Mouse (Mus musculus) kidney, embryonic 14.5 days (tissue): ENCODE results near the gene Sf3a1. TPM values are rescaled to one million over a fixed set of nuclear protein-coding genes. Genes with fewer than 3 reads are reported as not detected.
A peak's percentile ranks its signal among the peaks of the same experiment; 100 is the strongest.

Experiments used
- ATAC-seq: fragments of 200-750 bp; cut with Nextera tagmentation; 2 replicates; pipeline ENCODE4 v1.8.0; 2017; ENCODE audit warnings: moderate number of reproducible peaks, mild to moderate bottlenecking, moderate TSS enrichment, moderate library complexity; ENCODE audit not compliant: low FRiP score, low TSS enrichment
- H3K27ac ChIP-seq: fragments of 300-500 bp; sonication (generic); 2 replicates; pipeline ENCODE4 v1.5.1; 2014; ENCODE audit warnings: low read depth, mild to moderate bottlenecking, low read length, moderate library complexity, mixed read lengths
- H3K27me3 ChIP-seq: fragments of 300-500 bp; sonication (generic); 2 replicates; pipeline ENCODE4 v1.6.1; 2014; ENCODE audit warnings: mild to moderate bottlenecking, low read length; ENCODE audit not compliant: control insufficient read depth, insufficient read depth
- H3K36me3 ChIP-seq: fragments of 300-500 bp; sonication (generic); 2 replicates; pipeline ENCODE4 v1.6.1; 2014; ENCODE audit warnings: low read length, mixed read lengths; ENCODE audit not compliant: control insufficient read depth, insufficient read depth
- H3K4me1 ChIP-seq: fragments of 300-500 bp; sonication (generic); 2 replicates; pipeline ENCODE4 v1.6.1; 2014; ENCODE audit warnings: low read length, mixed read lengths; ENCODE audit not compliant: control insufficient read depth, insufficient read depth
- H3K4me2 ChIP-seq: fragments of 300-500 bp; sonication (generic); replicated peaks from 2 replicates; pipeline ENCODE4 v1.6.1; 2014; ENCODE audit warnings: low read depth, mild to moderate bottlenecking, low read length
- H3K4me3 ChIP-seq: fragments of 300-500 bp; sonication (generic); 2 replicates; pipeline ENCODE4 v1.5.1; 2014; ENCODE audit warnings: mild to moderate bottlenecking, low read length
- H3K9ac ChIP-seq: fragments of 300-500 bp; sonication (generic); 2 replicates; pipeline ENCODE4 v1.6.1; 2014; ENCODE audit warnings: low read depth, mild to moderate bottlenecking, low read length, moderate library complexity
- H3K9me3 ChIP-seq: fragments of 300-500 bp; sonication (generic); 2 replicates; pipeline ENCODE4 v1.6.1; 2016; ENCODE audit warnings: low read length; ENCODE audit not compliant: control insufficient read depth
- WGBS: fragments of 180-500 bp; shearing (Covaris S2); extraction: QIAGEN DNeasy Blood & Tissue Kit; methylation state at CpG from one replicate; pipeline ENCODE4 v1.1.7; 2014; 5-methylcytosine and 5-hydroxymethylcytosine counted together
- polyA plus RNA-seq: library from polyadenylated mRNA; unstranded; fragments of >200 nt; fragmentation: Nextera tagmentation; extraction: Ambion mirVana; gene quantifications from 2 replicates; pipeline ENCODE4 v1.2.1, GENCODE M21; 2014

The Sf3a1 gene
- polyA plus RNA-seq, 1 experiment from 2014 or later, result 72.5 TPM

GRCm38 (mm10) chr11:4214572-4214971 is 54.4 kb downstream of the Sf3a1 start:
- Histone ChIP-seq H3K36me3 (peaks cover 54% of the 10 kb centered on the region), H3K4me1 (no peaks in the 10 kb centered on the region), H3K9ac (no peak overlapping the region), H3K27me3 (0 out of 2 replicates have a peak, but pooled peaks cover 7% of the 10 kb centered on the region), H3K27ac (no peak overlapping the region), H3K4me3 (no peak overlapping the region), H3K9me3 (no peaks in the 10 kb centered on the region), H3K4me2 (no peak overlapping the region)
- WGBS, result 97% methylated on average over 14 of the region's 14 CpGs
- no peak for ATAC-seq

- H3K36me3 ChIP-seq, result peaks cover 49% of the 10 kb centered on the region
- H3K27me3 ChIP-seq, result 0 out of 2 replicates have a peak, but pooled peaks cover 7% of the 10 kb centered on the region
- no peak overlapping the region for H3K4me3 ChIP-seq
- no peak overlapping the region for H3K9ac ChIP-seq
- no peaks in the 10 kb centered on the region for H3K9me3 ChIP-seq
- no peaks in the 10 kb centered on the region for H3K4me1 ChIP-seq
- 83% methylated on average over 10 of the region's 10 CpGs for WGBS
- H3K27ac ChIP-seq, result no peak overlapping the region
- no peak overlapping the region for H3K4me2 ChIP-seq
- no peak for ATAC-seq
Observed at GRCm38 (mm10) chr11:4215061-4215460, 54.9 kb downstream of the Sf3a1 start.

GRCm38 (mm10) chr11:4216248-4217000 is 56.3 kb downstream of the Sf3a1 start:
- 84% methylated on average over 9 of the region's 9 CpGs for WGBS
- Histone ChIP-seq H3K4me1 (no peaks in the 10 kb centered on the region), H3K27me3 (0 out of 2 replicates have a peak, but pooled peaks cover 7% of the 10 kb centered on the region), H3K4me2 (no peak overlapping the region), H3K27ac (no peak overlapping the region), H3K9ac (no peak overlapping the region), H3K4me3 (no peak overlapping the region), H3K9me3 (no peaks in the 10 kb centered on the region), H3K36me3 (peaks cover 42% of the 10 kb centered on the region)
- ATAC-seq, result no peak

GRCm38 (mm10) chr11:4217914-4218629 is 57.9 kb downstream of the Sf3a1 start, which contains the start of gene Castor1:
TSS of gene Castor1 (plus strand) at chr11:4218225.
- WGBS, result 1% methylated on average over 54 of the region's 56 CpGs
- Histone ChIP-seq H3K4me2 (peak within 1 kb of the TSS; percentile 89), H3K4me1 (no peaks in the 10 kb centered on the region), H3K27me3 (0 out of 2 replicates have a peak, but pooled peaks cover 7% of the 10 kb centered on the region), H3K36me3 (peaks cover 26% of the 10 kb centered on the region), H3K27ac (no peak within 1 kb of the TSS), H3K9ac (peak within 1 kb of the TSS; percentile 54), H3K9me3 (no peaks in the 10 kb centered on the region), H3K4me3 (peak within 1 kb of the TSS; percentile 37)
- ATAC-seq, result peak; percentile 90

- Histone ChIP-seq H3K9ac (peak overlapping the region; percentile 54; the same call in 1 of the 2 replicates), H3K4me3 (peak overlapping the region; percentile 37), H3K36me3 (peaks cover 20% of the 10 kb centered on the region), H3K9me3 (no peaks in the 10 kb centered on the region), H3K4me2 (peak overlapping the region; percentile 89), H3K4me1 (0 out of 2 replicates have a peak, but pooled peaks cover under 1% of the 10 kb centered on the region), H3K27me3 (0 out of 2 replicates have a peak, but pooled peaks cover 7% of the 10 kb centered on the region), H3K27ac (no peak overlapping the region)
- no peak for ATAC-seq
- WGBS, result 6% methylated on average over 6 of the region's 6 CpGs
Observed at GRCm38 (mm10) chr11:4218637-4219036, 58.5 kb downstream of the Sf3a1 start.

GRCm38 (mm10) chr11:4219317-4219751 is 59.2 kb downstream of the Sf3a1 start:
- no peaks in the 10 kb centered on the region for H3K9me3 ChIP-seq
- H3K4me3 ChIP-seq, result no peak overlapping the region
- 19% methylated on average over 2 of the region's 2 CpGs for WGBS
- no peak overlapping the region; the same call in 1 of the 2 replicates for H3K4me2 ChIP-seq
- no peak overlapping the region for H3K27ac ChIP-seq
- H3K36me3 ChIP-seq, result peaks cover 14% of the 10 kb centered on the region
- H3K4me1 ChIP-seq, result 0 out of 2 replicates have a peak, but pooled peaks cover 4% of the 10 kb centered on the region
- H3K27me3 ChIP-seq, result 0 out of 2 replicates have a peak, but pooled peaks cover 7% of the 10 kb centered on the region
- ATAC-seq, result peak; percentile 18; the same call in 1 of the 2 replicates
- H3K9ac ChIP-seq, result no peak overlapping the region

GRCm38 (mm10) chr11:4219908-4220307 is 59.8 kb downstream of the Sf3a1 start:
- H3K4me1 ChIP-seq, result 0 out of 2 replicates have a peak, but pooled peaks cover 4% of the 10 kb centered on the region
- no peak for ATAC-seq
- H3K4me2 ChIP-seq, result no peak overlapping the region
- 62% methylated on average over 9 of the region's 9 CpGs for WGBS
- H3K4me3 ChIP-seq, result no peak overlapping the region
- no peak overlapping the region for H3K27ac ChIP-seq
- H3K9ac ChIP-seq, result no peak overlapping the region
- no peaks in the 10 kb centered on the region for H3K9me3 ChIP-seq
- H3K27me3 ChIP-seq, result 0 out of 2 replicates have a peak, but pooled peaks cover 7% of the 10 kb centered on the region
- H3K36me3 ChIP-seq, result peaks cover 8% of the 10 kb centered on the region

- no peak overlapping the region for H3K9ac ChIP-seq
- 0 out of 2 replicates have a peak, but pooled peaks cover 4% of the 10 kb centered on the region for H3K4me1 ChIP-seq
- 53% methylated on average over 28 of the region's 28 CpGs for WGBS
- ATAC-seq, result no peak
- H3K4me2 ChIP-seq, result no peak overlapping the region
- 0 out of 2 replicates have a peak, but pooled peaks cover 7% of the 10 kb centered on the region for H3K27me3 ChIP-seq
- H3K9me3 ChIP-seq, result no peaks in the 10 kb centered on the region
- H3K36me3 ChIP-seq, result peaks cover under 1% of the 10 kb centered on the region; the same call in 1 of the 2 replicates
- H3K4me3 ChIP-seq, result no peak overlapping the region
- H3K27ac ChIP-seq, result no peak overlapping the region
Observed at GRCm38 (mm10) chr11:4220443-4221400, 60.6 kb downstream of the Sf3a1 start.
